Mouse (Mus musculus) embryonic fibroblast, embryonic 13.5 days (primary cell): ENCODE data around the gene Slc9a9. TPM values are rescaled to one million over a fixed set of nuclear protein-coding genes. Genes with fewer than 3 reads are reported as not detected.
A peak's percentile ranks its signal among the peaks of the same experiment; 100 is the strongest.

Experiments
- H3K27ac ChIP-seq: 2 replicates; pipeline ENCODE4 v1.5.1; 2012; ENCODE audit warnings: low read length, control low read depth, inconsistent platforms; ENCODE audit not compliant: insufficient read depth
- H3K4me1 ChIP-seq: 2 replicates; pipeline ENCODE4 v1.6.1; 2011; ENCODE audit warnings: low read length; ENCODE audit not compliant: control insufficient read depth, insufficient read depth
- H3K4me3 ChIP-seq: 2 replicates; pipeline ENCODE4 v1.5.1; 2011; ENCODE audit warnings: mild to moderate bottlenecking, control low read depth, low read length; ENCODE audit not compliant: insufficient read depth
- CTCF ChIP-seq: IDR thresholded peaks from 2 replicates; pipeline ENCODE4 v1.5.1; 2011; ENCODE audit warnings: mild to moderate bottlenecking, control low read depth, low read length, moderate library complexity, borderline replicate concordance; ENCODE audit not compliant: insufficient read depth
- POLR2A ChIP-seq: IDR thresholded peaks from 2 replicates; pipeline ENCODE4 v1.6.1; 2011; ENCODE audit warnings: low read depth, mild to moderate bottlenecking, control low read depth, low read length, moderate library complexity
- polyA plus RNA-seq: library from polyadenylated mRNA; stranded (reverse); fragments of >200 nt; gene quantifications from 2 replicates; pipeline ENCODE4 v1.2.4, GENCODE M21; 2011; ENCODE audit warnings: low read depth; ENCODE audit not compliant: missing spikeins, insufficient read length

Slc9a9 gene
- polyA plus RNA-seq, 1 experiment: 7.7 TPM

- TF ChIP-seq POLR2A (no peak), CTCF (no peak)
- H3K4me3 ChIP-seq: no peak overlapping the region
- H3K27ac ChIP-seq: no peak overlapping the region
- H3K4me1 ChIP-seq: no peaks in the 10 kb centered on the region
These were observed 53.9 kb downstream of the Slc9a9 start for GRCm38 (mm10) chr9:94723631-94724030.

GRCm38 (mm10) chr9:94725121-94725520 is 55.4 kb downstream of the Slc9a9 start:
- no peak overlapping the region for H3K4me3 ChIP-seq
- H3K27ac ChIP-seq: no peak overlapping the region; the same call in 1 of the 2 replicates
- TF ChIP-seq POLR2A (no peak), CTCF (no peak)
- H3K4me1 ChIP-seq: no peaks in the 10 kb centered on the region

- no peak overlapping the region for H3K27ac ChIP-seq
- H3K4me1 ChIP-seq: no peaks in the 10 kb centered on the region
- no peak overlapping the region for H3K4me3 ChIP-seq
- TF ChIP-seq POLR2A: no peak
- TF ChIP-seq CTCF: peak; percentile 47; the same call in 1 of the 2 replicates
These were observed 57.7 kb downstream of the Slc9a9 start for GRCm38 (mm10) chr9:94727457-94727856.

GRCm38 (mm10) chr9:94730396-94730795 is 60.7 kb downstream of the Slc9a9 start:
- no peak for TF ChIP-seq POLR2A
- TF ChIP-seq CTCF: no peak
- Histone ChIP-seq H3K4me3 (no peak overlapping the region), H3K27ac (no peak overlapping the region), H3K4me1 (no peaks in the 10 kb centered on the region)

GRCm38 (mm10) chr9:94732136-94732535 is 62.4 kb downstream of the Slc9a9 start:
- Histone ChIP-seq H3K4me3 (no peak overlapping the region), H3K27ac (no peak overlapping the region), H3K4me1 (no peaks in the 10 kb centered on the region)
- TF ChIP-seq POLR2A (no peak), CTCF (no peak)

- H3K27ac ChIP-seq: no peak overlapping the region
- H3K4me3 ChIP-seq: no peak overlapping the region
- TF ChIP-seq CTCF (no peak), POLR2A (no peak)
- H3K4me1 ChIP-seq: no peaks in the 10 kb centered on the region
These were observed 63.0 kb downstream of the Slc9a9 start for GRCm38 (mm10) chr9:94732599-94733287.

- H3K4me1 ChIP-seq: no peaks in the 10 kb centered on the region
- H3K27ac ChIP-seq: no peak overlapping the region
- no peak overlapping the region for H3K4me3 ChIP-seq
- no peak for TF ChIP-seq CTCF
- no peak for TF ChIP-seq POLR2A
These were observed 64.6 kb downstream of the Slc9a9 start for GRCm38 (mm10) chr9:94734320-94734719.

GRCm38 (mm10) chr9:94737226-94737625 is 67.5 kb downstream of the Slc9a9 start:
- H3K4me3 ChIP-seq: no peak overlapping the region
- no peaks in the 10 kb centered on the region; the same call in 1 of the 2 replicates for H3K4me1 ChIP-seq
- no peak overlapping the region for H3K27ac ChIP-seq
- no peak for TF ChIP-seq POLR2A
- no peak for TF ChIP-seq CTCF

GRCm38 (mm10) chr9:94738555-94739427 is 69.1 kb downstream of the Slc9a9 start:
- no peak overlapping the region for H3K27ac ChIP-seq
- no peak for TF ChIP-seq POLR2A
- TF ChIP-seq CTCF: no peak
- H3K4me1 ChIP-seq: no peaks in the 10 kb centered on the region; the same call in 1 of the 2 replicates
- H3K4me3 ChIP-seq: no peak overlapping the region

GRCm38 (mm10) chr9:94740841-94741240 is 71.1 kb downstream of the Slc9a9 start:
- H3K27ac ChIP-seq: no peak overlapping the region
- no peak overlapping the region for H3K4me3 ChIP-seq
- H3K4me1 ChIP-seq: no peaks in the 10 kb centered on the region; the same call in 1 of the 2 replicates
- TF ChIP-seq CTCF: no peak
- no peak for TF ChIP-seq POLR2A
